Mouse (Mus musculus) brown adipose tissue, adult 24 weeks (tissue): ENCODE data around the gene Fibcd1. TPM values are rescaled to one million over a fixed set of nuclear protein-coding genes. Genes with fewer than 3 reads are reported as not detected.

Experiments
- H3K27ac ChIP-seq: fragments of 200-500 bp; replicated peaks from 2 replicates; pipeline ENCODE4 v1.5.1; 2012; ENCODE audit warnings: low read depth, mild to moderate bottlenecking, low read length
- H3K4me1 ChIP-seq: fragments of 200-500 bp; 2 replicates; pipeline ENCODE4 v1.6.1; 2012; ENCODE audit warnings: low read length, mixed read lengths; ENCODE audit not compliant: control insufficient read depth, insufficient read depth, insufficient read length
- H3K4me3 ChIP-seq: fragments of 200-500 bp; 2 replicates; pipeline ENCODE4 v1.5.1; 2012; ENCODE audit warnings: low read depth, mild to moderate bottlenecking, low read length, moderate library complexity; ENCODE audit not compliant: insufficient read depth
- polyA plus RNA-seq: library from polyadenylated mRNA; stranded (reverse); fragments of >200 nt; gene quantifications from 2 replicates; pipeline ENCODE4 v1.2.4, GENCODE M21; 2012; ENCODE audit not compliant: missing spikeins, insufficient read depth, insufficient read length

Fibcd1 gene
- polyA plus RNA-seq, result not detected in 2 replicates

DNA sequence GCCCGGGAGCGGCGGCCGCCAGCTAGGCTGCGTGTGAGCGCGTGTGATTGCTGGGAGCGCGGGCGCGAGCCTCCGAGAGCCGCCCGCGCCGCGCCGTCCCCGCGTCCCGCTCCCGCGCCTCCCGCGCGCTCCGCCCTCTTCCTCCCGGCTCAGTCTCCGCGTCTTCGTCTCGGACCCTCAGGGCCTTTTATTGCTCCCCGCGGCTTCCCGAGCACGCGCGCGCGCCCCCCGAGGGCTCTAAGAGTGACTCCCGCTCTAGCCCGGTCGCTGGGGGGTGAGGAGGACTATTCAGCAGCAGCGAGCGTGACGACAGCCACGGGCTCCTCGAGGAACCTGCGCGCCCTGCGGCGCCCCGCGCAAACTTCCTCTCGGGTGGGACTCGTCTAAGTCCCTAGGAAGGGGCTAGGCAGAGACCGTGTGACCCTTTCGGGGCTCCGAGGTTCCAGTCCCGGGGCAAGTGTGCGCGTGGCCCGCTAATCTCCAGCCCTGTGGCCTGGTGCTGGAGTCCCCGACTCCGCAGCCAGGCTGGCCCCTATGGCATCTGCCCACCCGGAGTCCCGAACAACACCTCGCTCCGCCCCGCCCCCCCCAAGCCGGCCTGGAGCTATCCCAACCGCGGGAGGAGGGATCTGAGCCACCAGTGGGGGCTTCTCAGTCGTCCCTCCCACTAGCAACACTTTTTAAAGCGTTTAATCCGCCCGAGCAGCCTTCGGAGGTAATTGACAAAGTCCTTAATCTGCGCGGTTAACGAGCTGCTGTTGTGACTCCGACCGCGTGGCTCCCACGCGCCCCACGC, at the start of gene Fibcd1:
TSS of gene Fibcd1 (minus strand) at position 110 of the 796 bp plus-strand sequence.
- Histone ChIP-seq H3K27ac (no peak within 1 kb of the TSS), H3K4me1 (peaks cover 3% of the 10 kb centered on the region; the same call in 1 of the 2 replicates), H3K4me3 (peak within 1 kb of the TSS; percentile 52)

DNA sequence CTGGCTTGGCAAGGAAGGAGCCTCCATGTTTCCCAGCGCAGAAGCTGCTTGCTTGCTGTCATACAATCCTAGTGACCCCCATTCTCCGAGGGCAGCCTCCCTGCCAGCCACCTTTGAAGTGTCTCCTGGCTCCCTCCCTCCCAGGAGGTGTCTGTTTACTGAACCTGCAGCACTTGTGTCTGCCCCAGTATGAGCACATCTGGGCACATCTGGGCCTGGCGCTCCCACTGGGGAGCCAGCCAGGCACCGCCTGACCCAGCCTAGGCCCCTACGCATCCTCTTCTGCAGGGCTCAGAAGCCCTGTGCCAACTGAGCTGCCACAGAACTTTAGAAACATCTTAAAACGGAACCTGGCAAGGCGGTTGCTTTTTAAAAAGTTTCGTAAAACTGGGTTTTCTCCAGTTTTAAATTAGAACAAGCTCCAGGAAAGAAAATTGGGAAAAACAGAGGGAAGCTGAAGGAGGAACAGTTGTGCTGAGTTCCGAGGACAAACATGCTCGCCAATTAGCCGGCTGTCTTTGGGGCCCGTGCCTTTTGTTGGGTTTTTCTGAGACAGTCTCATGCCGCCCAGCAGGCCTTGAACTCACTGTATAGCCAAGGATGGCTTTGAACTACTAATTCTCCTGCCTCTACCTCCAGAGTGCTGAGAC, 48.5 kb upstream of the Fibcd1 start:
- Histone ChIP-seq H3K4me3 (no peak overlapping the region), H3K4me1 (peaks cover 14% of the 10 kb centered on the region), H3K27ac (no peak overlapping the region)

- H3K4me1 ChIP-seq, result peaks cover 14% of the 10 kb centered on the region
- H3K4me3 ChIP-seq, result no peak overlapping the region
- H3K27ac ChIP-seq, result no peak overlapping the region
These were observed 47.4 kb upstream of the Fibcd1 start for GRCm38 (mm10) chr2:31893110-31893669.

GRCm38 (mm10) chr2:31891219-31891618, 45.4 kb upstream of the Fibcd1 start:
- Histone ChIP-seq H3K4me1 (peaks cover 14% of the 10 kb centered on the region), H3K4me3 (no peak overlapping the region), H3K27ac (no peak overlapping the region)

- Histone ChIP-seq H3K27ac (no peak overlapping the region), H3K4me3 (no peak overlapping the region), H3K4me1 (peaks cover 12% of the 10 kb centered on the region)
These were observed 43.1 kb upstream of the Fibcd1 start for GRCm38 (mm10) chr2:31888871-31889270.

- H3K4me1 ChIP-seq, result peaks cover 9% of the 10 kb centered on the region
- peak within 1 kb of the TSS; percentile 32 for H3K4me3 ChIP-seq
- no peak within 1 kb of the TSS for H3K27ac ChIP-seq
These were observed 41.2 kb upstream of the Fibcd1 start, which contains the start of gene Lamc3 for GRCm38 (mm10) chr2:31887030-31887429. Gene Lamc3 (plus strand): TSS chr2:31887291.

DNA sequence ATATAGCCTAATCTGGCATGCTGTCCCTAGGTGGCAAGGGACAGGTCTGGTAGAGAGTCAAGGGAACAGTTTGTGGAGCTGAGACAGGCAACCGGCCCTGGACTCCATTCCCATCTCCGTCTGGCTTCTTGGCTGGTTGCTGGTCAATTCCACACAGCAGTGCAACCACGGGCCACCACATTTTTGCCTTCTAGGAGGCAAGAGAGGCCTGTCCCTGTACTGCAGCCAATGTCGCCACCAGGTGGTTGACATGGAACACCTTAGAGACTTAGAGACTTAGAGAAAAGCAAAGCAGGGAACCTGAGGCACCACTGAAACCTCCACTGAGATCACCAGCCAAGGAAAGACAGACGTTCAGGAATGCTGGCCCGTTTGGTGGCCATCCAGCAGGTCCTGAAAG, 39.0 kb upstream of the Fibcd1 start:
- no peaks in the 10 kb centered on the region for H3K4me1 ChIP-seq
- H3K27ac ChIP-seq, result no peak overlapping the region
- H3K4me3 ChIP-seq, result no peak overlapping the region

- H3K4me3 ChIP-seq, result no peak overlapping the region
- no peak overlapping the region for H3K27ac ChIP-seq
- H3K4me1 ChIP-seq, result no peaks in the 10 kb centered on the region
These were observed 37.3 kb upstream of the Fibcd1 start for GRCm38 (mm10) chr2:31883061-31883460.

DNA sequence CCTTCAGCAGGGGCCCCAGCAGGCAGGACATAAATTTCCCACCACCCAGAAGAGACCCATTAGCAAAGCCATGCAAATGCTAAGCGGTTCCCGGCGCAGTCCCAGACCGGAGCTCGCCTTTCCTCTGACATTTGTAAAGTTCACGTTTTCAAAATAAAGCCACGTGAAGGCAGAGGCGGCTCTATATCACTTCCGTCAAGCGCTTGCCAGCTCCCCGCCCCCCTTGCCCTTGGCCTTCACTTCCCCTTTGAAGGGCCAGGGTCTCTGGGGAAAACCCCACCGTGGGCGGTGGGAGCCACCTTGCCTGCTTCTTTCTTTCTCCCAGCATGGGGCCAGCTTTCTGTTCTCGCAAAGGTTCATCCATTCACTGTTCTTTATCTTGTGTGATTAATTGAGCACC, 35.1 kb upstream of the Fibcd1 start:
- H3K4me1 ChIP-seq, result no peaks in the 10 kb centered on the region
- H3K4me3 ChIP-seq, result no peak overlapping the region
- no peak overlapping the region for H3K27ac ChIP-seq

- H3K27ac ChIP-seq, result no peak overlapping the region
These were observed 32.8 kb upstream of the Fibcd1 start for GRCm38 (mm10) chr2:31878610-31879009.

DNA sequence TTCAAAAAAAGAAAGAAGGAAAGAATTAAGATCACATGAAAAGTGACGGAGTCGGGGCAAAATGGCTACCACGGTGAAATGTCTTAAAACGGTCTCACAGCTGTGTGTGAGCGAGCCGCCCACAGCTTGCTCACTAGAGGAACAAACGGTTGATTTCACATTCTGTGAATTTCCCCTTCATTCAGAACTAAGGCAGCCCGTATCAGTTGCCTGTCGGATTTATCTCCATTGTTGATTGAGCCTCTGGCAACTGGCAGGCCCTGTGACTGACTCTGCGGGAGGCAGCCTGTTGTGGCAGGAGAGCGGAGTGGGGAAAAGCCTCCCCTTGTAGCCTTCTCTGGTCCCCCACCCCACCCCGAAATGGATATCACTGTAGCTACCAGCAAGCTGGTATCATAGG, 30.6 kb upstream of the Fibcd1 start:
- Histone ChIP-seq H3K4me1 (no peaks in the 10 kb centered on the region), H3K27ac (no peak overlapping the region), H3K4me3 (no peak overlapping the region)

More at GRCm38 (mm10) chr2:31878610-31879009, 32.8 kb upstream of the Fibcd1 start:
- no peaks in the 10 kb centered on the region for H3K4me1 ChIP-seq
- H3K4me3 ChIP-seq, result no peak overlapping the region

DNA sequence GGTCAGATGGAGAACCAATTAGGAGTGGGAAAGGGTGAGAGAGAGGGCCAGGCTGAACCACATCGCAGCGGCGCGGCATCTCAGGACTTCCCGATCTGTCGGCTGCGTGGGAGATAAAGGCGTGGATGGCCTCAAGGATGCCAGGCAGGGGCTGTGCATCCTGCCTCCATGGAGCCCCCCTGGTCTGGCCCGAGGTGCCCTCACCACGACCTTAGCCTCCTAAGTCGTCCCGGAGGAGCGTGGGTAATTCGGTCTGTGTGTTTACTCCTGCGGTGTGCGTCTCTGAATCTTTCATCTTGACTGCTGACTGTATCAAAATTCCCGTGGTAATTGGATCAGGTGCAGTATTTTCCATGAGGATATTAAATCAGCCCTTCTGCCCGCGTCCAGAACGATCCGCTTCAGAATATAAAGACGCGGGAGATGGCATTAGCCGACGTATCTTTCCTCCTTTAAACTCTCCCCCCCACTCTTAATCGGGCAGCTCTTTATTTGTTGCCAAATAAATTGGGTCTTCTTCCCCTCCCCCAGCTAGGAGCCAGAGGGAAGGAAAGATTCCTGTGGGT, 28.6 kb upstream of the Fibcd1 start:
- Histone ChIP-seq H3K4me1 (no peaks in the 10 kb centered on the region), H3K4me3 (no peak overlapping the region), H3K27ac (no peak overlapping the region)

- no peak overlapping the region for H3K27ac ChIP-seq
- no peak overlapping the region for H3K4me3 ChIP-seq
- H3K4me1 ChIP-seq, result no peaks in the 10 kb centered on the region
These were observed 24.9 kb upstream of the Fibcd1 start for GRCm38 (mm10) chr2:31870683-31871082.

DNA sequence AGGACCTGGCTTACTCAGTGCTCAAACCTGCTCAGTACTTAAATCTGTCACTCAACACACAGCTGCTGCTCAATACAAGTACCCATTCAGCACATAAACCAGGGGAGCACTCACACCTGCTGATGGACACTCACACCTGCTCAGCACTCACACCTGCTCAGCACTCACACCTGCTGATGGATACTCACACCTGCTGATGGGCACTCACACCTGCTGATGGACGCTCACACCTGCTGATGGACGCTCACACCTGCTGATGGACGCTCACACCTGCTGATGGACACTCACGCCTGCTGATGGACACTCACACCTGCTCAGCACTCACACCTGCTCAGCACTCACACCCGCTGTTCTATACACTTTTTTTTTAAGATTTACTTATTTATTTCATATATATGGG, 23.9 kb upstream of the Fibcd1 start:
- Histone ChIP-seq H3K4me1 (no peaks in the 10 kb centered on the region), H3K4me3 (no peak overlapping the region), H3K27ac (no peak overlapping the region)

DNA sequence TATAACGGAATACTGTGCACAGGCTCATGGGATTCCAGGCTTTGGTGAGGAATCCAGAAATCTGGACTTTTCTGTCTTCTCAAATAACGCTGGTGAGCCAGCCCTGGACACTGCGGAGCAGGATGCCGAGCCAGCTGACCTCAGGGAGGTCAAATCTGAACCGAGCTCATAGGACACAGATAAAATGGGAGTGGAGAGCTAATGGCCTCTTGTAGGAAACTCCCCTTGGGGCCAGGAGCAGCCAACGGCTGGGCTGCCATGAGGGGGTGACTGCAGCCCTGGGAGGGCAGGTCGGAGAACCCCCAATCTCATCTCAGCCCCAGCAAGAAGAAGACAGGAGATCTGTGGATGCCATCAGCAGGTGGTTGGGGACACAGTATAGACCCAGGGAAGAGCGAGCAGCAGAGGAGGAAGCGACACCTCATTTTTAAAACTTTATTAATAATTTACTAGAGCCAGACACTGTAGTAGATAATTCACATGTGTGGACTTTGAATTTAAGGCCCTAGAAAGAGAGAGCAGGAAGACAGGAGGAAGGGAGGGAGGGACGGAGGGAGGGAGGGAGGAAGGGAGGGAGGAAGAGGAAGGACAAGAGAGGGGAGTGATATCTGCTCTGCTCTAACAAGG, 22.8 kb upstream of the Fibcd1 start:
- Histone ChIP-seq H3K4me1 (no peaks in the 10 kb centered on the region), H3K27ac (no peak overlapping the region), H3K4me3 (no peak overlapping the region)
